Mouse (Mus musculus) C2C12 (cell line): ENCODE results near the gene Hirip3. TPM values are rescaled to one million over a fixed set of nuclear protein-coding genes. Genes with fewer than 3 reads are reported as not detected.

Source experiments
- H3K27me3 ChIP-seq: one replicate; pipeline ENCODE4 v1.6.1; 2011; ENCODE audit not compliant: control insufficient read depth, insufficient read depth, insufficient read length
- H3K36me3 ChIP-seq: one replicate; pipeline ENCODE4 v1.6.1; 2011; ENCODE audit not compliant: control insufficient read depth, insufficient read depth
- H3K4me3 ChIP-seq: one replicate; pipeline ENCODE4 v1.5.1; 2011; ENCODE audit warnings: mild to moderate bottlenecking, control low read depth; ENCODE audit not compliant: poor library complexity, insufficient read depth, severe bottlenecking
- H3K79me2 ChIP-seq: one replicate; pipeline ENCODE4 v1.6.1; 2011; ENCODE audit not compliant: control insufficient read depth, insufficient read depth
- H3K79me3 ChIP-seq: one replicate; pipeline ENCODE4 v1.6.1; 2011; ENCODE audit warnings: low read depth, control low read depth
- H3ac ChIP-seq: one replicate; pipeline ENCODE3; 2011; ENCODE audit warnings: low read depth; ENCODE audit not compliant: control insufficient read depth, insufficient read length
- CEBPB ChIP-seq: IDR thresholded peaks from one replicate; pipeline ENCODE4 v1.6.1; 2011; ENCODE audit warnings: low read depth, mild to moderate bottlenecking, control low read depth, moderate library complexity
- CTCF ChIP-seq: IDR thresholded peaks from one replicate; pipeline ENCODE4 v1.5.1; 2011; ENCODE audit not compliant: control insufficient read depth, insufficient read depth, insufficient read length
- FOSL1 ChIP-seq: IDR thresholded peaks from one replicate; pipeline ENCODE4 v1.8.0; 2011; ENCODE audit warnings: mild to moderate bottlenecking, low read length; ENCODE audit not compliant: poor library complexity, insufficient read depth, severe bottlenecking
- MAX ChIP-seq: IDR thresholded peaks from one replicate; pipeline ENCODE4 v1.6.1; 2011; ENCODE audit warnings: mild to moderate bottlenecking, control low read depth
- MYOD1 ChIP-seq: IDR thresholded peaks from one replicate; pipeline ENCODE4 v1.6.1; 2011; ENCODE audit warnings: low read depth; ENCODE audit not compliant: control insufficient read depth, insufficient read length
- MYOG ChIP-seq: IDR thresholded peaks from one replicate; pipeline ENCODE4 v1.6.1; 2011; ENCODE audit not compliant: control insufficient read depth, insufficient read length; ENCODE audit errors: extremely low read depth
- USF1 ChIP-seq: IDR thresholded peaks from one replicate; pipeline ENCODE4 v1.6.1; 2011; ENCODE audit warnings: low read depth, mild to moderate bottlenecking, control low read depth, moderate library complexity
- polyA plus RNA-seq: library from polyadenylated mRNA; unstranded; fragments of >200 nt; fragmentation: generic; extraction: Trizol; gene quantifications from one replicate; pipeline ENCODE4 v1.2.1, GENCODE M21; 2012; ENCODE audit warnings: missing spikeins

Hirip3 gene
- polyA plus RNA-seq, 1 experiment: 53.9 TPM

GRCm38 (mm10) chr7:126822741-126823140 is 39.0 kb upstream of the Hirip3 start:
- no peaks in the 10 kb centered on the region for H3K79me2 ChIP-seq
- H3ac ChIP-seq: no peak overlapping the region
- TF ChIP-seq USF1 (no peak), MYOG (no peak), MYOD1 (no peak), CTCF (no peak), FOSL1 (no peak), MAX (no peak), CEBPB (no peak)
- H3K36me3 ChIP-seq: no peaks in the 10 kb centered on the region
- H3K79me3 ChIP-seq: no peaks in the 10 kb centered on the region
- no peak overlapping the region for H3K4me3 ChIP-seq
- peaks cover 45% of the 10 kb centered on the region for H3K27me3 ChIP-seq

GRCm38 (mm10) chr7:126823202-126823711 is 38.5 kb upstream of the Hirip3 start:
- Histone ChIP-seq H3K79me2 (no peaks in the 10 kb centered on the region), H3K4me3 (no peak overlapping the region), H3ac (no peak overlapping the region), H3K36me3 (no peaks in the 10 kb centered on the region), H3K79me3 (no peaks in the 10 kb centered on the region), H3K27me3 (peaks cover 47% of the 10 kb centered on the region)
- TF ChIP-seq USF1 (no peak), CEBPB (no peak), MYOG (no peak)

GRCm38 (mm10) chr7:126823940-126824339 is 37.8 kb upstream of the Hirip3 start:
- H3K79me2 ChIP-seq: no peaks in the 10 kb centered on the region
- no peak overlapping the region for H3ac ChIP-seq
- TF ChIP-seq MYOD1: no peak
- TF ChIP-seq MYOG: no peak
- no peak for TF ChIP-seq MAX
- no peak for TF ChIP-seq FOSL1
- TF ChIP-seq USF1: no peak
- no peak for TF ChIP-seq CEBPB
- TF ChIP-seq CTCF: no peak
- H3K36me3 ChIP-seq: no peaks in the 10 kb centered on the region
- H3K79me3 ChIP-seq: no peaks in the 10 kb centered on the region
- peaks cover 53% of the 10 kb centered on the region for H3K27me3 ChIP-seq
- no peak overlapping the region for H3K4me3 ChIP-seq

GRCm38 (mm10) chr7:126825403-126825802 is 36.4 kb upstream of the Hirip3 start:
- TF ChIP-seq CTCF (no peak), USF1 (no peak), CEBPB (no peak), MYOD1 (no peak), MYOG (no peak), FOSL1 (no peak), MAX (no peak)
- Histone ChIP-seq H3K79me3 (no peaks in the 10 kb centered on the region), H3K36me3 (no peaks in the 10 kb centered on the region), H3K79me2 (no peaks in the 10 kb centered on the region), H3K27me3 (peaks cover 68% of the 10 kb centered on the region), H3ac (no peak overlapping the region), H3K4me3 (no peak overlapping the region)

- no peaks in the 10 kb centered on the region for H3K79me2 ChIP-seq
- no peak overlapping the region for H3K4me3 ChIP-seq
- H3K36me3 ChIP-seq: no peaks in the 10 kb centered on the region
- peaks cover 70% of the 10 kb centered on the region for H3K27me3 ChIP-seq
- H3K79me3 ChIP-seq: no peaks in the 10 kb centered on the region
- TF ChIP-seq FOSL1 (no peak), MYOG (no peak), CEBPB (no peak), CTCF (no peak), USF1 (no peak), MYOD1 (no peak), MAX (no peak)
- H3ac ChIP-seq: no peak overlapping the region
Measured at GRCm38 (mm10) chr7:126825952-126826351, 35.8 kb upstream of the Hirip3 start.

- H3K27me3 ChIP-seq: peaks cover 45% of the 10 kb centered on the region
- no peaks in the 10 kb centered on the region for H3K79me3 ChIP-seq
- no peak within 1 kb of the TSS for H3ac ChIP-seq
- no peak within 1 kb of the TSS for H3K4me3 ChIP-seq
- no peaks in the 10 kb centered on the region for H3K36me3 ChIP-seq
- no peak for TF ChIP-seq MAX
- TF ChIP-seq CTCF: no peak
- no peak for TF ChIP-seq FOSL1
- TF ChIP-seq MYOG: no peak
- no peak for TF ChIP-seq USF1
- TF ChIP-seq MYOD1: no peak
- no peak for TF ChIP-seq CEBPB
- no peaks in the 10 kb centered on the region for H3K79me2 ChIP-seq
Measured at GRCm38 (mm10) chr7:126831539-126831938, 30.2 kb upstream of the Hirip3 start, which contains the start of gene 4930451I11Rik. 4930451I11Rik (minus strand) TSS chr7:126831639.
